Comparison of ENCODE assay signal across 9 mouse cellular contexts in the genomic region with DNA sequence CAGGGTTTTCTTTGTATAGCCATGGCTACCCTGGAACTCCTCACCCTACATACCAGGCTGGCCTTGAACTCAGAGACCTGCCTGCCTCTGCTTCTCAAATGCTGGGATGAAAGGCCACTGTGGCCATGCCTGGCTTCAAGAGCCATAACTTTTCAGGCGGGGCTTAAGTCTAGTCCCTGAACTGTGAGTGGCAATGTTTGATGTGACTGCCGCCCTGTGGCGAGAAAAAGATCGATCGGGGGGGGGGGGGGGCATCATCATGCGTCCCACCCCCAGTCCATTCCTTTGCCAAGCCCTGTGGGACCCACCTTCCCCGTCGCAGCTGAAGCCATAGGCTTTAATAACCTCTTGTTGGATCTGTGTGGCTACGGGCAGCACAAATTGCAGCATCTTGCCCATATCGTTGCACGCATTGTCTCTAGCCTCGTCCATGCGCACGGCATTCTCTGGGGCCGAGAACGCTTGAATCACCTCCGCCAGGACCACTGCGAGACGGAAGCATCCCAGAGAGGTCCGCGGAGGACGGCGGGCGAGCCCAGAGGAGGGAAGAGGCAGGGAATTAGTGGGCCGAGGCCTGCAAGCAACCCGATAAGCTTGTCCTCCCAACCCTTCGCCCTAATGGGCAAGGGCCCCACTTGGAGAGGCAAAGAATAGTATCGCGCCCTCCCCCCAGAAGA. TPM values are rescaled to one million over a fixed set of nuclear protein-coding genes. Genes with fewer than 3 reads are reported as not detected.
DNase-seq lines count a peak whose midpoint lies in the region; ATAC-seq and TF ChIP-seq lines count a peak whose summit lies in the region.
"Had no signal": no experiment of that assay in that cellular context is flagged by ENCODE, and none has a peak within 500 bp of the region (broad histone marks: within the 10 kb centered on the region; RNA-seq: fewer than 3 reads in every experiment).

No protein-coding gene starts in this region.

- H3K36me3 ChIP-seq in kidney, adult 2 months (ENCODE audit: control insufficient read depth, insufficient read depth, low read length) = no peaks in the 10 kb centered on the region
- H3K36me3 ChIP-seq in ES-E14 (ENCODE audit: control insufficient read depth, insufficient read depth, low read length, poor library complexity, severe bottlenecking) = peaks cover 8% of the 10 kb centered on the region; the same call in 1 of the 2 replicates
- peaks cover 31% of the 10 kb centered on the region for H3K36me3 ChIP-seq in limb, embryonic 14.5 days (ENCODE audit: control insufficient read depth, insufficient read depth, low read length)
- H3K36me3 ChIP-seq in midbrain, embryonic 16.5 days (ENCODE audit: control insufficient read depth, insufficient read depth, low read length) = peaks cover 21% of the 10 kb centered on the region

- DNase-seq in kidney, adult 2 months = peak; percentile 67
- DNase-seq in kidney, adult 18-20 months = no peak
- DNase-seq in ES-E14 (ENCODE audit: low read depth, low spot score) = no peak
- DNase-seq in heart, postnatal 25 days (ENCODE audit: low spot score) = peak; percentile 41
- peak; percentile 74 for DNase-seq in limb, embryonic 14.5 days (ENCODE audit: low spot score)
- DNase-seq in natural killer cell, adult 2 months (ENCODE audit: low spot score in 2 of 2) = no peak

- ATAC-seq in limb, embryonic 14.5 days (ENCODE audit: low FRiP score, low read depth) = peak; percentile 1
- peak; percentile 32 for ATAC-seq in midbrain, embryonic 16.5 days

- no peaks in the 10 kb centered on the region for H3K9me3 ChIP-seq in ES-E14 (ENCODE audit: control insufficient read depth, insufficient read depth, low read depth, low read length)
- H3K9me3 ChIP-seq in limb, embryonic 14.5 days (ENCODE audit: control insufficient read depth, low read length) = no peaks in the 10 kb centered on the region
- no peaks in the 10 kb centered on the region for H3K9me3 ChIP-seq in midbrain, embryonic 16.5 days (replicated peaks; ENCODE audit: control insufficient read depth, low read length, poor library complexity, severe bottlenecking)

- WGBS in kidney, adult 2 months = under 1% methylated on average over 29 of the region's 29 CpGs
- WGBS in limb, embryonic 14.5 days = under 1% methylated on average over 26 of the region's 29 CpGs
- WGBS in midbrain, embryonic 16.5 days = under 1% methylated on average over 29 of the region's 29 CpGs

- in situ Hi-C loops in ES-E14 (cut with MboI; ENCODE audit: low sequenced_read_pairs in 2 of 2, unreplicated experiment in 2 of 2) = no loop called here

- peak overlapping the region; percentile 73 for H3K9ac ChIP-seq in ES-E14 (ENCODE audit: insufficient read depth, low read depth, low read length, poor library complexity, severe bottlenecking)
- peak overlapping the region; percentile 78 for H3K9ac ChIP-seq in limb, embryonic 14.5 days (ENCODE audit: low read depth, low read length, severe bottlenecking)
- peak overlapping the region; percentile 96 for H3K9ac ChIP-seq in midbrain, embryonic 16.5 days (ENCODE audit: low read depth, low read length)

- H3K4me1 ChIP-seq in kidney, adult 2 months (ENCODE audit: control insufficient read depth, insufficient read depth, low read length) = peaks cover 21% of the 10 kb centered on the region
- H3K4me1 ChIP-seq in ES-E14 (ENCODE audit: control insufficient read depth in 2 of 2, insufficient read depth in 2 of 2, low read length in 2 of 2, poor library complexity in 1 of 2) = peaks cover 0 to 16% of the 10 kb centered on the region in 2 experiments; a peak in 2 of 4 replicates
- H3K4me1 ChIP-seq in cortical plate, adult 2 months (ENCODE audit: control insufficient read depth, insufficient read depth, low read length) = peaks cover 2% of the 10 kb centered on the region
- H3K4me1 ChIP-seq in limb, embryonic 14.5 days (ENCODE audit: control insufficient read depth, insufficient read depth, low read length) = peaks cover 11% of the 10 kb centered on the region
- peaks cover 29% of the 10 kb centered on the region for H3K4me1 ChIP-seq in midbrain, embryonic 16.5 days (ENCODE audit: control insufficient read depth, insufficient read depth, low read length)

- H3K27ac ChIP-seq in kidney, adult 2 months (ENCODE audit: insufficient read depth, low read depth, low read length) = peak overlapping the region; percentile 99
- H3K27ac ChIP-seq in ES-E14 (ENCODE audit: insufficient read depth, low read depth, low read length, poor library complexity, severe bottlenecking) = peak overlapping the region; percentile 65
- H3K27ac ChIP-seq in cortical plate, adult 2 months (ENCODE audit: insufficient read depth, low read length) = peak overlapping the region; percentile 92
- peak overlapping the region; percentile 97 for H3K27ac ChIP-seq in limb, embryonic 14.5 days (replicated peaks; ENCODE audit: low read depth, low read length)
- peak overlapping the region; percentile 94 for H3K27ac ChIP-seq in midbrain, embryonic 16.5 days (ENCODE audit: low read length)

- H3K4me3 ChIP-seq in kidney, adult 2 months (ENCODE audit: insufficient read depth, low read depth, low read length) = peak overlapping the region; percentile 74
- peak overlapping the region; percentile 55 to 61 for H3K4me3 ChIP-seq in ES-E14 (ENCODE audit: insufficient read depth in 1 of 2, low read depth in 1 of 2, low read length in 2 of 2, poor library complexity in 1 of 2, severe bottlenecking in 1 of 2)
- H3K4me3 ChIP-seq in cortical plate, adult 2 months (ENCODE audit: insufficient read depth, low read length) = peak overlapping the region; percentile 67
- H3K4me3 ChIP-seq in limb, embryonic 14.5 days (replicated peaks; ENCODE audit: low read length) = peak overlapping the region; percentile 60
- H3K4me3 ChIP-seq in midbrain, embryonic 16.5 days (ENCODE audit: low read depth, low read length) = peak overlapping the region; percentile 71

- H3K27me3 ChIP-seq in kidney, adult 2 months (replicated peaks; ENCODE audit: control insufficient read depth, insufficient read depth, low read length) = no peaks in the 10 kb centered on the region
- no peaks in the 10 kb centered on the region for H3K27me3 ChIP-seq in limb, embryonic 14.5 days (ENCODE audit: control insufficient read depth, insufficient read depth, low read length)
- H3K27me3 ChIP-seq in midbrain, embryonic 16.5 days (ENCODE audit: control insufficient read depth, insufficient read depth, low read depth, low read length) = no peaks in the 10 kb centered on the region

- peak; percentile 2 for TF ChIP-seq POLR2A in kidney, adult 2 months (IDR thresholded peaks at IDR 0.05; ENCODE audit: low read depth, low read length)
- no peak; the same call in 1 of the 2 replicates for TF ChIP-seq POLR2A in cortical plate, adult 2 months (IDR thresholded peaks at IDR 0.05; ENCODE audit: extremely low read depth, insufficient read depth, low read length)
- TF ChIP-seq POLR2A in limb, embryonic 14.5 days (IDR thresholded peaks at IDR 0.05; ENCODE audit: borderline replicate concordance, extremely low read depth, insufficient read depth, insufficient read length) = no peak

- H3K4me2 ChIP-seq in limb, embryonic 14.5 days (replicated peaks; ENCODE audit: low read depth, low read length, severe bottlenecking) = peak overlapping the region; percentile 65
- H3K4me2 ChIP-seq in midbrain, embryonic 16.5 days (ENCODE audit: low read length) = peak overlapping the region; percentile 79

- TF ChIP-seq CTCF in kidney, adult 2 months (conservative IDR thresholded peaks at IDR 0.05; ENCODE audit: insufficient read depth, insufficient read length, low read depth, low read length) = peak; percentile 49; the same call in 1 of the 2 replicates
- peak; percentile 40; the same call in 1 of the 2 replicates for TF ChIP-seq CTCF in cortical plate, adult 2 months (IDR thresholded peaks at IDR 0.05; ENCODE audit: extremely low read depth, insufficient read depth, low read length)

- intact Hi-C loops in heart, postnatal 25 days (cut with DNase I) = loop anchor here (1.0 to 2.0 kb wide), 2 partner anchors 27 to 78 kb away; a partner anchor contains a TSS

RNA-seq across cellular contexts. Expression of a gene that starts 0.8 kb away (rescaled TPM):
- polyA plus RNA-seq in kidney, adult 2 months (2012; rRNA removed) = 387 and 474 TPM in 2 replicates
- total RNA-seq in ES-E14 (2012; rRNA removed) = 108 and 128 TPM in 2 replicates
- polyA plus RNA-seq in cortical plate, adult 2 months (2012; rRNA removed) = 340 and 352 TPM in 2 replicates
- total RNA-seq in heart, postnatal 25 days (2021) = 100 to 1,000 TPM; 274 to 277 TPM
- 285 and 290 TPM in 2 replicates for polyA plus RNA-seq in limb, embryonic 14.5 days (2012; rRNA removed)
- 438 and 458 TPM in 2 replicates for polyA plus RNA-seq in limb, embryonic 14.5 days (2014; fragmentation: Nextera tagmentation; extraction: Ambion mirVana)
- polyA plus RNA-seq in midbrain, embryonic 16.5 days (2015; fragmentation: Nextera tagmentation; extraction: Ambion mirVana) = 665 and 679 TPM in 2 replicates

RNA-seq across cellular contexts. Expression of a gene that starts 1.8 kb away (rescaled TPM):
- 21.5 and 31.7 TPM in 2 replicates for polyA plus RNA-seq in kidney, adult 2 months (2012; rRNA removed)
- 15.1 and 16.5 TPM in 2 replicates for total RNA-seq in ES-E14 (2012; rRNA removed)
- polyA plus RNA-seq in cortical plate, adult 2 months (2012; rRNA removed) = 6.3 and 6.5 TPM in 2 replicates
- 1 to 10 TPM; 4.7 TPM for total RNA-seq in heart, postnatal 25 days (2021)
- 9.4 and 9.6 TPM in 2 replicates for polyA plus RNA-seq in limb, embryonic 14.5 days (2012; rRNA removed)
- polyA plus RNA-seq in limb, embryonic 14.5 days (2014; fragmentation: Nextera tagmentation; extraction: Ambion mirVana) = 13.9 and 14.2 TPM in 2 replicates
- 2.4 and 4.0 TPM in 2 replicates for polyA plus RNA-seq in midbrain, embryonic 16.5 days (2015; fragmentation: Nextera tagmentation; extraction: Ambion mirVana)

RNA-seq across cellular contexts. Expression of a gene that starts 15.5 kb away (rescaled TPM):
- polyA plus RNA-seq in kidney, adult 2 months (2012; rRNA removed) = not detected in 2 replicates
- total RNA-seq in ES-E14 (2012; rRNA removed) = 0.13 TPM in 1 of 2 replicates, not detected in the other
- not detected in 2 replicates for polyA plus RNA-seq in cortical plate, adult 2 months (2012; rRNA removed)
- 1 to 10 TPM in 1 of 2 experiments, not detected in 1; 3.8 TPM for total RNA-seq in heart, postnatal 25 days (2021)
- not detected in 2 replicates for polyA plus RNA-seq in limb, embryonic 14.5 days (2012; rRNA removed)
- polyA plus RNA-seq in limb, embryonic 14.5 days (2014; fragmentation: Nextera tagmentation; extraction: Ambion mirVana) = not detected in 2 replicates
- polyA plus RNA-seq in midbrain, embryonic 16.5 days (2015; fragmentation: Nextera tagmentation; extraction: Ambion mirVana) = not detected in 2 replicates
- total RNA-seq: common myeloid progenitor, adult 5-6 weeks had no signal

RNA-seq across cellular contexts. Expression of a gene that starts 16.0 kb away (rescaled TPM):
- 49.1 and 65.4 TPM in 2 replicates for polyA plus RNA-seq in kidney, adult 2 months (2012; rRNA removed)
- total RNA-seq in ES-E14 (2012; rRNA removed) = 4.7 and 8.9 TPM in 2 replicates
- 60.7 and 63.3 TPM in 2 replicates for polyA plus RNA-seq in cortical plate, adult 2 months (2012; rRNA removed)
- 10 to 100 TPM; 37.0 to 39.7 TPM for total RNA-seq in heart, postnatal 25 days (2021)
- 102 and 141 TPM in 2 replicates for polyA plus RNA-seq in limb, embryonic 14.5 days (2012; rRNA removed)
- polyA plus RNA-seq in limb, embryonic 14.5 days (2014; fragmentation: Nextera tagmentation; extraction: Ambion mirVana) = 14.6 and 19.4 TPM in 2 replicates
- polyA plus RNA-seq in midbrain, embryonic 16.5 days (2015; fragmentation: Nextera tagmentation; extraction: Ambion mirVana) = 28.9 and 29.3 TPM in 2 replicates

RNA-seq across cellular contexts. Expression of a gene that starts 28.2 kb away (rescaled TPM):
- 181 and 193 TPM in 2 replicates for polyA plus RNA-seq in kidney, adult 2 months (2012; rRNA removed)
- 530 and 581 TPM in 2 replicates for total RNA-seq in ES-E14 (2012; rRNA removed)
- 104 and 105 TPM in 2 replicates for polyA plus RNA-seq in cortical plate, adult 2 months (2012; rRNA removed)
- total RNA-seq in heart, postnatal 25 days (2021) = 100 to 1,000 TPM; 322 to 323 TPM
- polyA plus RNA-seq in limb, embryonic 14.5 days (2012; rRNA removed) = 203 and 205 TPM in 2 replicates
- 295 and 296 TPM in 2 replicates for polyA plus RNA-seq in limb, embryonic 14.5 days (2014; fragmentation: Nextera tagmentation; extraction: Ambion mirVana)
- 240 and 245 TPM in 2 replicates for polyA plus RNA-seq in midbrain, embryonic 16.5 days (2015; fragmentation: Nextera tagmentation; extraction: Ambion mirVana)

Comparison
In these comparisons a context has a peak if more than half of its experiments do, and no peak if none do; other contexts are left out.
1. DNase-seq: peak in kidney, adult 2 months (single experiment), heart, postnatal 25 days (single experiment) and limb, embryonic 14.5 days (single experiment); none in kidney, adult 18-20 months (single experiment), ES-E14 (single experiment) and natural killer cell, adult 2 months (0 of 2).
2. Peak in every context shown above with its lines, with median percentiles within 50 percentile points of each other: H3K27ac ChIP-seq, H3K4me3 ChIP-seq and H3K9ac ChIP-seq.